Mouse (Mus musculus) stomach, postnatal 0 days (tissue): ENCODE measurements around the gene Ube2o. TPM values are rescaled to one million over a fixed set of nuclear protein-coding genes. Genes with fewer than 3 reads are reported as not detected.

ENCODE experiments used
- ATAC-seq: fragments of 200-750 bp; cut with Nextera tagmentation; 2 replicates; pipeline ENCODE4 v1.8.0; 2017; ENCODE audit not compliant: low FRiP score, low TSS enrichment
- DNase-seq: peaks from one replicate; pipeline ENCODE4 v3.0.0-alpha.2; 2016; ENCODE audit warnings: low spot score
- H3K27ac ChIP-seq: fragments of 300-500 bp; sonication (generic); replicated peaks from 2 replicates; pipeline ENCODE4 v1.5.1; 2014; ENCODE audit warnings: mild to moderate bottlenecking, control low read depth
- H3K27me3 ChIP-seq: fragments of 300-500 bp; sonication (generic); 2 replicates; pipeline ENCODE4 v1.6.1; 2014; ENCODE audit warnings: low read length; ENCODE audit not compliant: control insufficient read depth, insufficient read depth
- H3K36me3 ChIP-seq: fragments of 300-500 bp; sonication (generic); 2 replicates; pipeline ENCODE4 v1.6.1; 2014; ENCODE audit warnings: low read length, mixed read lengths; ENCODE audit not compliant: control insufficient read depth, insufficient read depth
- H3K4me1 ChIP-seq: fragments of 300-500 bp; sonication (generic); replicated peaks from 2 replicates; pipeline ENCODE4 v1.6.1; 2014; ENCODE audit warnings: antibody characterized with exemption; ENCODE audit not compliant: control insufficient read depth, insufficient read depth
- H3K4me2 ChIP-seq: fragments of 300-500 bp; sonication (generic); replicated peaks from 2 replicates; pipeline ENCODE4 v1.6.1; 2014; ENCODE audit warnings: low read depth, mild to moderate bottlenecking, control low read depth, moderate library complexity
- H3K4me3 ChIP-seq: fragments of 300-500 bp; sonication (generic); 2 replicates; pipeline ENCODE4 v1.5.1; 2014; ENCODE audit warnings: low read depth, low read length, control low read depth
- H3K9ac ChIP-seq: fragments of 300-500 bp; sonication (generic); 2 replicates; pipeline ENCODE4 v1.6.1; 2014; ENCODE audit warnings: mild to moderate bottlenecking, low read length, control low read depth, mixed read lengths
- H3K9me3 ChIP-seq: fragments of 300-500 bp; sonication (generic); 2 replicates; pipeline ENCODE4 v1.6.1; 2016; ENCODE audit warnings: low read length; ENCODE audit not compliant: control insufficient read depth
- CTCF ChIP-seq: IDR thresholded peaks from 2 replicates; pipeline ENCODE4 v1.5.1; 2016; ENCODE audit warnings: antibody characterized with exemption, low read depth, mild to moderate bottlenecking, moderate library complexity
- EP300 ChIP-seq: optimal IDR thresholded peaks from 2 replicates; pipeline ENCODE3; 2016; ENCODE audit warnings: antibody characterized with exemption
- WGBS: fragments of 180-500 bp; shearing (Covaris S2); extraction: QIAGEN DNeasy Blood & Tissue Kit; methylation state at CpG from one replicate; pipeline ENCODE4 v1.1.7; 2014; 5-methylcytosine and 5-hydroxymethylcytosine counted together
- polyA plus RNA-seq: library from polyadenylated mRNA; unstranded; fragments of >200 nt; fragmentation: Nextera tagmentation; extraction: Ambion mirVana; gene quantifications from 2 replicates; pipeline ENCODE4 v1.2.1, GENCODE M21; 2015

The Ube2o gene
- polyA plus RNA-seq, 1 experiment from 2014 or later, result 4.7 TPM

GRCm38 (mm10) chr11:116609965-116610630, 28.9 kb upstream of the Ube2o start:
- TF ChIP-seq CTCF (no peak), EP300 (no peak)
- Histone ChIP-seq H3K4me2 (no peak overlapping the region), H3K9me3 (no peaks in the 10 kb centered on the region), H3K36me3 (peaks cover 3% of the 10 kb centered on the region; the same call in 1 of the 2 replicates), H3K27me3 (no peaks in the 10 kb centered on the region), H3K4me3 (no peak overlapping the region), H3K27ac (no peak overlapping the region), H3K9ac (no peak overlapping the region), H3K4me1 (no peaks in the 10 kb centered on the region)
- DNase-seq (no peak), ATAC-seq (no peak)
- 86% methylated on average over 15 of the region's 15 CpGs for WGBS

DNA sequence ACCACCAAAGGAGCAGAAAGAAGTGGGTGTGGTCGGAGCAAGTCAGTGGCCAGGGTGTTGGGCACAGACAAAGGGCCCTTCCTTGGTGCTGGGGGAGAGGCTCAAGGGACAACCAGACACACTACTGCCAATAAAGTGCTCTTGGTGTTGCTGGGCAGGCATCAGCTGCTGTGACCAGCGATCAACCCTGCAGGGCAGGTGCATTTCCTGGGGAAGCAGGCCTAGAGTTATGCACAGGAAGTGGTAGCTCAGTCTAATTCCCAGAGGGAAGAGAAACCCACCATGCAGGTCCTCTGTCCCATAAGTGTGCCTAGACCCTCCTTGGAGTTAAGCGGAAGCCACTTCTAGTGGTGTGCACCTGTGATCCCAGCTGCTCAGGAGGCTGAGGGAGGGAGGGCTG, 26.5 kb upstream of the Ube2o start:
- no peak for TF ChIP-seq EP300
- Histone ChIP-seq H3K27ac (no peak overlapping the region), H3K27me3 (no peaks in the 10 kb centered on the region), H3K4me3 (no peak overlapping the region), H3K36me3 (peaks cover 6% of the 10 kb centered on the region; the same call in 1 of the 2 replicates), H3K4me1 (no peaks in the 10 kb centered on the region), H3K9me3 (no peaks in the 10 kb centered on the region), H3K4me2 (no peak overlapping the region), H3K9ac (no peak overlapping the region)
- WGBS, result 94% methylated on average over 3 of the region's 3 CpGs
- DNase-seq (no peak), ATAC-seq (no peak)

DNA sequence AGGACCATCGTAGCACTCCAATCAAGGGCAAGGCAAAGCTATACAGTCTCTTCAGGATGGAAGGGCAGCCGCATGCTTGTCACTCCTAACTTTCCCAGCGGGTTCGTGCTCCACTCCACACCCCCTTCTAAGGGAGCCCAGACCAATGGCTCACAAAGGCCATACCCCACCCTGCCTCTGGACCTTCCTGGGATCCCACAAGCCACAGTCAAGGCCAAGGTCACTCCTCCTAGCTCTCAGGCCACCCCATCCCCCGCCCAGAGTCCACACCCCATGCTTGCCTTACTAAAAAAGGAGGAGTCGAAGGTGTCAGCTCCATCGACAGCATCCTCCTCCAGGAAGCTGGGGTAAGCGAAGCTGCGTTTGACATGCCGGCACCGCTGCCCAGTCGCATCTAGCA, 22.9 kb upstream of the Ube2o start:
- WGBS, result 89% methylated on average over 12 of the region's 12 CpGs
- Histone ChIP-seq H3K4me3 (no peak overlapping the region), H3K27ac (no peak overlapping the region), H3K27me3 (no peaks in the 10 kb centered on the region), H3K4me1 (no peaks in the 10 kb centered on the region), H3K9me3 (no peaks in the 10 kb centered on the region), H3K4me2 (no peak overlapping the region), H3K9ac (no peak overlapping the region), H3K36me3 (peaks cover 6% of the 10 kb centered on the region; the same call in 1 of the 2 replicates)
- TF ChIP-seq EP300 (no peak), CTCF (no peak)
- no peak for DNase-seq
- no peak for ATAC-seq

GRCm38 (mm10) chr11:116603339-116603738, 22.1 kb upstream of the Ube2o start:
- Histone ChIP-seq H3K27me3 (no peaks in the 10 kb centered on the region), H3K36me3 (peaks cover 5% of the 10 kb centered on the region; the same call in 1 of the 2 replicates), H3K4me3 (no peak overlapping the region), H3K9me3 (no peaks in the 10 kb centered on the region), H3K27ac (no peak overlapping the region), H3K9ac (no peak overlapping the region), H3K4me2 (no peak overlapping the region), H3K4me1 (no peaks in the 10 kb centered on the region)
- peak; percentile 52 for DNase-seq
- 92% methylated on average over 10 of the region's 10 CpGs for WGBS
- no peak for ATAC-seq
- TF ChIP-seq CTCF, result peak; percentile 74
- TF ChIP-seq EP300, result no peak

GRCm38 (mm10) chr11:116602043-116602442, 20.8 kb upstream of the Ube2o start:
- 91% methylated on average over 8 of the region's 8 CpGs for WGBS
- TF ChIP-seq EP300 (no peak), CTCF (no peak)
- no peaks in the 10 kb centered on the region for H3K9me3 ChIP-seq
- DNase-seq, result no peak
- no peak overlapping the region for H3K4me2 ChIP-seq
- H3K27ac ChIP-seq, result no peak overlapping the region
- ATAC-seq, result no peak
- no peaks in the 10 kb centered on the region for H3K27me3 ChIP-seq
- no peak overlapping the region for H3K4me3 ChIP-seq
- H3K4me1 ChIP-seq, result no peaks in the 10 kb centered on the region
- H3K36me3 ChIP-seq, result peaks cover 3% of the 10 kb centered on the region; the same call in 1 of the 2 replicates
- H3K9ac ChIP-seq, result no peak overlapping the region

DNA sequence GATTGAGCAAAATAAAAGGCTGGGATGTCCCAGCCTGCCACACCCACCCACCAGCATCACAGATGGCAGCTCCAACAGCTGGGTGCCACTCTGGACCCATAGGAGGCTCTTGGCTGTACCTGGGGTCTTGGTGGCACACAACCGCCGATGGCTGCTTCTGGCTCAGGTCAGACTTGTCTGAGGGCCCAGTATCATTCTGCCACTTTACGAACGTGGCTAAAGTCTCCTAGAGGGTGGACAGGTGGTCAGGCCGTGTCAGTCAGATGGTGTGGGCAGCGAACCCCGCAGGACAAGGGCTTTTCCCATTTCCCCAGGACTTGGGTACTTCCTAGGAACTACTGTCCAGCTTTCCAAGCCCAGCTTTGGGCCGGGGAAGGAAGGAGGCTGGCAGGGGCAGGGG, 19.9 kb upstream of the Ube2o start:
- Histone ChIP-seq H3K27me3 (no peaks in the 10 kb centered on the region), H3K27ac (no peak overlapping the region), H3K4me2 (no peak overlapping the region), H3K9me3 (no peaks in the 10 kb centered on the region), H3K9ac (no peak overlapping the region), H3K4me3 (no peak overlapping the region), H3K36me3 (peaks cover 3% of the 10 kb centered on the region; the same call in 1 of the 2 replicates), H3K4me1 (no peaks in the 10 kb centered on the region)
- ATAC-seq, result no peak
- DNase-seq, result no peak
- WGBS, result 88% methylated on average over 8 of the region's 8 CpGs
- TF ChIP-seq EP300, result no peak
- no peak for TF ChIP-seq CTCF
